Mouse (Mus musculus): ENCODE results near the gene Klhl29. TPM values are rescaled to one million over a fixed set of nuclear protein-coding genes. Genes with fewer than 3 reads are reported as not detected.

The Klhl29 gene
- polyA plus RNA-seq, 1 experiment from 2014 or later, result 2.8 TPM

- Histone ChIP-seq H3K36me3 (ENCODE audit: control insufficient read depth, insufficient read depth, low read length) (no peaks in the 10 kb centered on the region), H3K4me2 (ENCODE audit: low read length) (no peak overlapping the region), H3K9ac (ENCODE audit: low read length) (no peak overlapping the region), H3K4me3 (ENCODE audit: low read depth, low read length) (no peak overlapping the region), H3K27ac (ENCODE audit: low read depth) (no peak overlapping the region), H3K27me3 (replicated peaks; ENCODE audit: control insufficient read depth, insufficient read depth, low read length) (no peaks in the 10 kb centered on the region), H3K9me3 (ENCODE audit: control insufficient read depth, low read length) (no peaks in the 10 kb centered on the region), H3K4me1 (replicated peaks; ENCODE audit: control insufficient read depth, insufficient read depth, low read length) (0 out of 2 replicates have a peak, but pooled peaks cover 15% of the 10 kb centered on the region)
- DNase-seq (ENCODE audit: low spot score) (no peak), ATAC-seq (replicated peaks; ENCODE audit: low FRiP score, low TSS enrichment, low read depth) (no peak)
- 35% methylated on average over 4 of the region's 4 CpGs for WGBS
Measured at GRCm38 (mm10) chr12:5303100-5303499, 72.4 kb downstream of the Klhl29 start.

GRCm38 (mm10) chr12:5301841-5302240 lies 73.6 kb downstream of the Klhl29 start:
- H3K9ac ChIP-seq (ENCODE audit: low read length), result no peak overlapping the region
- ATAC-seq (replicated peaks; ENCODE audit: low FRiP score, low TSS enrichment, low read depth), result no peak
- 0 out of 2 replicates have a peak, but pooled peaks cover 15% of the 10 kb centered on the region for H3K4me1 ChIP-seq (replicated peaks; ENCODE audit: control insufficient read depth, insufficient read depth, low read length)

GRCm38 (mm10) chr12:5296422-5296821 lies 79.1 kb downstream of the Klhl29 start:
- 71% methylated on average over 7 of the region's 7 CpGs for WGBS
- Histone ChIP-seq H3K4me2 (ENCODE audit: low read length) (no peak overlapping the region), H3K36me3 (ENCODE audit: control insufficient read depth, insufficient read depth, low read length) (no peaks in the 10 kb centered on the region), H3K27ac (ENCODE audit: low read depth) (no peak overlapping the region), H3K4me1 (replicated peaks; ENCODE audit: control insufficient read depth, insufficient read depth, low read length) (0 out of 2 replicates have a peak, but pooled peaks cover 6% of the 10 kb centered on the region), H3K27me3 (replicated peaks; ENCODE audit: control insufficient read depth, insufficient read depth, low read length) (no peaks in the 10 kb centered on the region), H3K9me3 (ENCODE audit: control insufficient read depth, low read length) (no peaks in the 10 kb centered on the region), H3K4me3 (ENCODE audit: low read depth, low read length) (no peak overlapping the region), H3K9ac (ENCODE audit: low read length) (no peak overlapping the region)
- DNase-seq (ENCODE audit: low spot score), result no peak
- ATAC-seq (replicated peaks; ENCODE audit: low FRiP score, low TSS enrichment, low read depth), result no peak

More at GRCm38 (mm10) chr12:5301841-5302240, 73.6 kb downstream of the Klhl29 start:
- Histone ChIP-seq H3K9me3 (ENCODE audit: control insufficient read depth, low read length) (no peaks in the 10 kb centered on the region), H3K36me3 (ENCODE audit: control insufficient read depth, insufficient read depth, low read length) (no peaks in the 10 kb centered on the region), H3K27ac (ENCODE audit: low read depth) (no peak overlapping the region), H3K4me2 (ENCODE audit: low read length) (no peak overlapping the region), H3K27me3 (replicated peaks; ENCODE audit: control insufficient read depth, insufficient read depth, low read length) (no peaks in the 10 kb centered on the region), H3K4me3 (ENCODE audit: low read depth, low read length) (no peak overlapping the region)
- 73% methylated on average over 5 of the region's 5 CpGs for WGBS
- DNase-seq (ENCODE audit: low spot score), result no peak

- Histone ChIP-seq H3K27ac (ENCODE audit: low read depth) (no peak overlapping the region), H3K9ac (ENCODE audit: low read length) (no peak overlapping the region), H3K9me3 (ENCODE audit: control insufficient read depth, low read length) (no peaks in the 10 kb centered on the region), H3K4me2 (ENCODE audit: low read length) (no peak overlapping the region), H3K36me3 (ENCODE audit: control insufficient read depth, insufficient read depth, low read length) (no peaks in the 10 kb centered on the region), H3K27me3 (replicated peaks; ENCODE audit: control insufficient read depth, insufficient read depth, low read length) (no peaks in the 10 kb centered on the region), H3K4me1 (replicated peaks; ENCODE audit: control insufficient read depth, insufficient read depth, low read length) (no peaks in the 10 kb centered on the region), H3K4me3 (ENCODE audit: low read depth, low read length) (no peak overlapping the region)
- ATAC-seq (replicated peaks; ENCODE audit: low FRiP score, low TSS enrichment, low read depth), result no peak
- DNase-seq (ENCODE audit: low spot score), result no peak
- WGBS, result 86% methylated on average over 7 of the region's 7 CpGs
Measured at GRCm38 (mm10) chr12:5292316-5292715, 83.2 kb downstream of the Klhl29 start.

- ATAC-seq (replicated peaks; ENCODE audit: low FRiP score, low TSS enrichment, low read depth) (no peak), DNase-seq (ENCODE audit: low spot score) (no peak)
- no peaks in the 10 kb centered on the region for H3K36me3 ChIP-seq (ENCODE audit: control insufficient read depth, insufficient read depth, low read length)
- no peak overlapping the region for H3K9ac ChIP-seq (ENCODE audit: low read length)
- 87% methylated on average over 11 of the region's 11 CpGs for WGBS
- H3K9me3 ChIP-seq (ENCODE audit: control insufficient read depth, low read length), result no peaks in the 10 kb centered on the region
- H3K27ac ChIP-seq (ENCODE audit: low read depth), result no peak overlapping the region
- no peak overlapping the region for H3K4me3 ChIP-seq (ENCODE audit: low read depth, low read length)
- no peak overlapping the region for H3K4me2 ChIP-seq (ENCODE audit: low read length)
- no peaks in the 10 kb centered on the region for H3K27me3 ChIP-seq (replicated peaks; ENCODE audit: control insufficient read depth, insufficient read depth, low read length)
- H3K4me1 ChIP-seq (replicated peaks; ENCODE audit: control insufficient read depth, insufficient read depth, low read length), result no peaks in the 10 kb centered on the region; the same call in 1 of the 2 replicates
Measured at GRCm38 (mm10) chr12:5285579-5285978, 89.9 kb downstream of the Klhl29 start.

GRCm38 (mm10) chr12:5284961-5285360 lies 90.5 kb downstream of the Klhl29 start:
- Histone ChIP-seq H3K4me1 (replicated peaks; ENCODE audit: control insufficient read depth, insufficient read depth, low read length) (no peaks in the 10 kb centered on the region; the same call in 1 of the 2 replicates), H3K4me2 (ENCODE audit: low read length) (no peak overlapping the region), H3K4me3 (ENCODE audit: low read depth, low read length) (no peak overlapping the region), H3K27me3 (replicated peaks; ENCODE audit: control insufficient read depth, insufficient read depth, low read length) (no peaks in the 10 kb centered on the region), H3K36me3 (ENCODE audit: control insufficient read depth, insufficient read depth, low read length) (no peaks in the 10 kb centered on the region), H3K27ac (ENCODE audit: low read depth) (no peak overlapping the region), H3K9ac (ENCODE audit: low read length) (no peak overlapping the region), H3K9me3 (ENCODE audit: control insufficient read depth, low read length) (no peaks in the 10 kb centered on the region)
- DNase-seq (ENCODE audit: low spot score) (no peak), ATAC-seq (replicated peaks; ENCODE audit: low FRiP score, low TSS enrichment, low read depth) (no peak)
- WGBS, result 85% methylated on average over 6 of the region's 6 CpGs

- 68% methylated on average over 2 of the region's 2 CpGs for WGBS
- H3K36me3 ChIP-seq (ENCODE audit: control insufficient read depth, insufficient read depth, low read length), result no peaks in the 10 kb centered on the region
- H3K27ac ChIP-seq (ENCODE audit: low read depth), result no peak overlapping the region
- no peak overlapping the region for H3K4me2 ChIP-seq (ENCODE audit: low read length)
- no peaks in the 10 kb centered on the region for H3K9me3 ChIP-seq (ENCODE audit: control insufficient read depth, low read length)
- no peak overlapping the region for H3K9ac ChIP-seq (ENCODE audit: low read length)
- ATAC-seq (replicated peaks; ENCODE audit: low FRiP score, low TSS enrichment, low read depth) (peak; percentile 56), DNase-seq (ENCODE audit: low spot score) (no peak)
- no peak overlapping the region for H3K4me3 ChIP-seq (ENCODE audit: low read depth, low read length)
- no peaks in the 10 kb centered on the region; the same call in 1 of the 2 replicates for H3K4me1 ChIP-seq (replicated peaks; ENCODE audit: control insufficient read depth, insufficient read depth, low read length)
- no peaks in the 10 kb centered on the region for H3K27me3 ChIP-seq (replicated peaks; ENCODE audit: control insufficient read depth, insufficient read depth, low read length)
Measured at GRCm38 (mm10) chr12:5283654-5284053, 91.8 kb downstream of the Klhl29 start.

GRCm38 (mm10) chr12:5282611-5283010 lies 92.9 kb downstream of the Klhl29 start:
- no peak for ATAC-seq (replicated peaks; ENCODE audit: low FRiP score, low TSS enrichment, low read depth)
- no peak overlapping the region for H3K4me3 ChIP-seq (ENCODE audit: low read depth, low read length)
- DNase-seq (ENCODE audit: low spot score), result no peak
- no peaks in the 10 kb centered on the region; the same call in 1 of the 2 replicates for H3K4me1 ChIP-seq (replicated peaks; ENCODE audit: control insufficient read depth, insufficient read depth, low read length)
- H3K4me2 ChIP-seq (ENCODE audit: low read length), result no peak overlapping the region
- WGBS, result 69% methylated on average over 2 of the region's 2 CpGs
- H3K9ac ChIP-seq (ENCODE audit: low read length), result no peak overlapping the region
- H3K9me3 ChIP-seq (ENCODE audit: control insufficient read depth, low read length), result no peaks in the 10 kb centered on the region
- H3K27ac ChIP-seq (ENCODE audit: low read depth), result no peak overlapping the region
- H3K36me3 ChIP-seq (ENCODE audit: control insufficient read depth, insufficient read depth, low read length), result no peaks in the 10 kb centered on the region
- H3K27me3 ChIP-seq (replicated peaks; ENCODE audit: control insufficient read depth, insufficient read depth, low read length), result no peaks in the 10 kb centered on the region

GRCm38 (mm10) chr12:5279873-5280272 lies 95.6 kb downstream of the Klhl29 start:
- ATAC-seq (replicated peaks; ENCODE audit: low FRiP score, low TSS enrichment, low read depth) (no peak), DNase-seq (ENCODE audit: low spot score) (no peak)
- H3K27me3 ChIP-seq (replicated peaks; ENCODE audit: control insufficient read depth, insufficient read depth, low read length), result no peaks in the 10 kb centered on the region
- no peaks in the 10 kb centered on the region for H3K36me3 ChIP-seq (ENCODE audit: control insufficient read depth, insufficient read depth, low read length)
- H3K9me3 ChIP-seq (ENCODE audit: control insufficient read depth, low read length), result no peaks in the 10 kb centered on the region
- peaks cover 16% of the 10 kb centered on the region for H3K4me1 ChIP-seq (replicated peaks; ENCODE audit: control insufficient read depth, insufficient read depth, low read length)
- 30% methylated on average over 1 of the region's 1 CpGs for WGBS
- no peak overlapping the region for H3K4me2 ChIP-seq (ENCODE audit: low read length)
- H3K4me3 ChIP-seq (ENCODE audit: low read depth, low read length), result no peak overlapping the region
- no peak overlapping the region for H3K27ac ChIP-seq (ENCODE audit: low read depth)
- no peak overlapping the region for H3K9ac ChIP-seq (ENCODE audit: low read length)

All from intestine, embryonic 14.5 days (tissue).